22 mouse cellular contexts compared by ENCODE assay signal in the genomic region with DNA sequence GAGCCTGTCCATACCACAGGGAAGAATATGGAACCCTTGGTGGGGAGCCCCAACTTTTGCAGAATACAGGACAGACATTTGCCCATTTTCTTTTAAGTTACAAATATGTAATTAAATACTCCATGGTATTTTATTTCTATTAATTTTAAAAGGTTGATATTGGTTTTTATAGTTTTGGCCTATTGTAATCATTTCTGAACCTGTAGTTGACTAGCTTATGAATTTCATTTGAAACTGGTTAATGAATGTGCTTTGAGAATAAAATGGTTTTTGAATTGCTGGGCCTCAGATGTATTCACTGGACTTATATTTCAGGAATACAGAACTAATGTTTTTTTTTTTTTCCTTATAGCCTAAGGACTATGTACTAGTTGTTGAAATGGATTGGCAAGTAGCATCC. TPM values are rescaled to one million over a fixed set of nuclear protein-coding genes. Genes with fewer than 3 reads are reported as not detected.
DNase-seq lines count a peak whose midpoint lies in the region; TF ChIP-seq lines count a peak whose summit lies in the region.
"Had no signal": no experiment of that assay in that cellular context is flagged by ENCODE, and none has a peak within 500 bp of the region (broad histone marks: within the 10 kb centered on the region; RNA-seq: fewer than 3 reads in every experiment).

A gene (plus strand): TSS at position 301 of the 400 bp plus-strand sequence.

- no peak for TF ChIP-seq POLR2A in testis, adult 2 months (IDR thresholded peaks at IDR 0.05; ENCODE audit: control insufficient read depth, low read depth, low read length)

- H3K9ac ChIP-seq in ES-E14 (ENCODE audit: insufficient read depth, low read depth, low read length, poor library complexity, severe bottlenecking) = no peak within 1 kb of the TSS

- TF ChIP-seq CTCF in testis, adult 2 months (IDR thresholded peaks at IDR 0.05; ENCODE audit: control insufficient read depth, insufficient read depth, insufficient replicate concordance, low read depth, low read length) = no peak

- no peaks in the 10 kb centered on the region for H3K36me3 ChIP-seq in testis, adult 2 months (ENCODE audit: control insufficient read depth, insufficient read depth, low read length)
- peaks cover 5% of the 10 kb centered on the region for H3K36me3 ChIP-seq in ES-E14 (ENCODE audit: control insufficient read depth, insufficient read depth, low read length, poor library complexity, severe bottlenecking)

- H3K9me3 ChIP-seq in ES-E14 (ENCODE audit: control insufficient read depth, insufficient read depth, low read depth, low read length) = no peaks in the 10 kb centered on the region
- H3K9me3 ChIP-seq: G1E had no signal

- H3K27ac ChIP-seq in testis, adult 2 months (ENCODE audit: control insufficient read depth, insufficient read depth, low read depth, low read length) = no peak within 1 kb of the TSS
- 0 out of 2 replicates have a peak within 1 kb of the TSS, but pooled peaks have one; percentile 30 for H3K27ac ChIP-seq in ES-E14 (ENCODE audit: insufficient read depth, low read depth, low read length, poor library complexity, severe bottlenecking)

- in situ Hi-C loops in ES-E14 (cut with MboI; ENCODE audit: low sequenced_read_pairs in 2 of 2, unreplicated experiment in 2 of 2) = no loop called here

- no peak within 1 kb of the TSS; the same call in 1 of the 2 replicates for H3K4me3 ChIP-seq in testis, adult 2 months (ENCODE audit: control insufficient read depth, low read depth, low read length)
- H3K4me3 ChIP-seq in ES-E14 (ENCODE audit: insufficient read depth in 1 of 2, low read depth in 1 of 2, low read length in 2 of 2, poor library complexity in 1 of 2, severe bottlenecking in 1 of 2) = no peak within 1 kb of the TSS

- H3K27me3 ChIP-seq in testis, adult 2 months (ENCODE audit: control insufficient read depth, insufficient read depth, low read length) = no peaks in the 10 kb centered on the region
- H3K27me3 ChIP-seq: CH12.LX, Patski had no signal

- peaks cover 4% of the 10 kb centered on the region for H3K4me1 ChIP-seq in testis, adult 2 months (ENCODE audit: control insufficient read depth, insufficient read depth, low read length)
- H3K4me1 ChIP-seq in ES-E14 (ENCODE audit: control insufficient read depth in 2 of 2, insufficient read depth in 2 of 2, low read length in 2 of 2, poor library complexity in 1 of 2) = peaks cover 2 to 3% of the 10 kb centered on the region in 2 experiments; a peak in 1 of 4 replicates

- no peak for DNase-seq in testis, postnatal 14 days (ENCODE audit: low spot score)
- DNase-seq in ES-E14 (ENCODE audit: low read depth, low spot score) = no peak
- DNase-seq in c-Kit-positive CD71-positive TER-119-positive erythroid progenitor cells, embryonic 14.5 days (ENCODE audit: low spot score) = no peak
- DNase-seq: adrenal gland, adult 2 months; adrenal gland, adult 8-10 months; adrenal gland, postnatal 10 days; adrenal gland, postnatal 14 days; adrenal gland, postnatal 25 days; adrenal gland, postnatal 36 days; B cell, adult 2 months; cerebellum, adult 11 months; cerebellum, adult 11-12 months; cerebellum, adult 18-20 months; cerebellum, adult 2 months; cerebellum, adult 8-10 months had no signal

TF ChIP-seq in ES-E14, 5 proteins besides CTCF, POLR2A, EP300 and RAD21:
- TF ChIP-seq MAFK (IDR thresholded peaks at IDR 0.05; ENCODE audit: insufficient read depth, low read depth, low read length) (no peak), ZNF384 (IDR thresholded peaks at IDR 0.05; ENCODE audit: low read depth, low read length) (no peak), ZC3H11A (IDR thresholded peaks at IDR 0.05; ENCODE audit: borderline replicate concordance, low read depth, low read length) (no peak), HCFC1 (IDR thresholded peaks at IDR 0.05; ENCODE audit: borderline replicate concordance, insufficient read depth, low read length) (no peak), CHD2 (IDR thresholded peaks at IDR 0.05; ENCODE audit: low read depth, low read length) (no peak)

RNA-seq across cellular contexts. Expression of the gene that starts here (rescaled TPM):
- polyA plus RNA-seq in testis, adult 2 months (2012; rRNA removed) = 113 and 137 TPM in 2 replicates
- total RNA-seq in ES-E14 (2012; rRNA removed) = 0.16 and 0.54 TPM in 2 replicates
- total RNA-seq: adrenal gland, adult 18-20 months; adrenal gland, adult 8-10 months; adrenal gland, postnatal 14 days; adrenal gland, postnatal 25 days had no signal
- polyA plus RNA-seq: activated CD4-positive, CD25-positive, alpha-beta regulatory T cell, adult 4 months; adrenal gland, adult 2 months; CD4-positive, CD25-positive, alpha-beta regulatory T cell, adult 4 months; G1E had no signal
